ENCODE assay signal across 8 mouse cellular contexts in the genomic region with DNA sequence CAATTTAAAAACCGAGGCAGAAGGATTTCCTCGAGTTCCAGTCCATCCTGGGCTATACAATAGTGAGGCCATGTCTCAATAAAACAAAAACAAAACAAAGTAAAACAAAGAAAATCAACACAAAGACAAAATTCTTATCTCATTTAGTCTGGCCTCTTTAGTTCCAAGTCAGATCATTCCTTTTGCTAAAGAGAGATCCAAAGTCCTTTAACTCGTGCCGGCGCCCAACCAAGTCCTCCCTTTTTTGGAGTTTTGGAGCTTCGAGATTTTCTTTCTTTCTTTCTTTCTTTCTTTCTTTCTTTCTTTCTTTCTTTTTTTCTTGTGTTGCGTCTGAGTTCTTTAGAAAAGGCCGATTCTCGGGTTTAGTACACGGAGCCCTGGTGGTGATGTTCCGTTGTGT. TPM values are rescaled to one million over a fixed set of nuclear protein-coding genes. Genes with fewer than 3 reads are reported as not detected.
DNase-seq lines count a peak whose midpoint lies in the region; ATAC-seq and TF ChIP-seq lines count a peak whose summit lies in the region.

No protein-coding gene starts in this region.

- H3K79me2 ChIP-seq in heart, adult 2 months (replicated peaks; ENCODE audit: control insufficient read depth, insufficient read depth, low read length), result no peaks in the 10 kb centered on the region

- H3K9ac ChIP-seq in heart, postnatal 0 days (replicated peaks; ENCODE audit: low read depth, low read length), result no peak overlapping the region
- no peak overlapping the region for H3K9ac ChIP-seq in heart, adult 2 months (ENCODE audit: low read depth, low read length)
- H3K9ac ChIP-seq in hindbrain, embryonic 13.5 days, result no peak overlapping the region
- no peak overlapping the region for H3K9ac ChIP-seq in midbrain, embryonic 12.5 days (replicated peaks)

- no peak for DNase-seq in heart, postnatal 0 days (ENCODE audit: low spot score)
- DNase-seq in heart, adult 2 months, result no peak
- DNase-seq in R1 (ENCODE audit: low read depth, low spot score), result peak; percentile 50
- no peak for DNase-seq in c-Kit-positive CD71-positive TER-119-positive erythroid progenitor cells, embryonic 14.5 days (ENCODE audit: low spot score)
- no peak for DNase-seq in adrenal gland, postnatal 25 days

- H3K4me3 ChIP-seq in heart, postnatal 0 days (ENCODE audit: low read depth, low read length), result peak overlapping the region; percentile 36
- no peak overlapping the region for H3K4me3 ChIP-seq in heart, adult 2 months
- 0 out of 2 replicates have a peak overlapping the region, but pooled peaks have one; percentile 12 for H3K4me3 ChIP-seq in hindbrain, embryonic 13.5 days
- peak overlapping the region; percentile 42 for H3K4me3 ChIP-seq in midbrain, embryonic 12.5 days

- TF ChIP-seq EP300 in heart, postnatal 0 days (IDR thresholded peaks at IDR 0.05; ENCODE audit: low read depth), result no peak
- no peak for TF ChIP-seq EP300 in heart, adult 2 months (IDR thresholded peaks at IDR 0.05; ENCODE audit: insufficient read depth, low read depth, low read length)

- no peaks in the 10 kb centered on the region for H3K9me3 ChIP-seq in heart, postnatal 0 days (replicated peaks; ENCODE audit: control insufficient read depth, low read length)
- no peaks in the 10 kb centered on the region for H3K9me3 ChIP-seq in hindbrain, embryonic 13.5 days
- H3K9me3 ChIP-seq in midbrain, embryonic 12.5 days, result no peaks in the 10 kb centered on the region

- no peaks in the 10 kb centered on the region for H3K36me3 ChIP-seq in heart, postnatal 0 days (replicated peaks; ENCODE audit: control insufficient read depth, insufficient read depth, low read length)
- no peaks in the 10 kb centered on the region for H3K36me3 ChIP-seq in heart, adult 2 months (ENCODE audit: control insufficient read depth, insufficient read depth, low read length)
- no peaks in the 10 kb centered on the region for H3K36me3 ChIP-seq in hindbrain, embryonic 13.5 days
- H3K36me3 ChIP-seq in midbrain, embryonic 12.5 days, result no peaks in the 10 kb centered on the region

- peak overlapping the region; percentile 56 for H3K4me2 ChIP-seq in heart, postnatal 0 days (ENCODE audit: low read depth, low read length)
- H3K4me2 ChIP-seq in hindbrain, embryonic 13.5 days, result peak overlapping the region; percentile 56
- H3K4me2 ChIP-seq in midbrain, embryonic 12.5 days (replicated peaks), result peak overlapping the region; percentile 61

- intact Hi-C loops in heart, adult 2 months (cut with DNase I), result loop anchor here (5.0 to 10.0 kb wide), 3 partner anchors 63 to 203 kb away; partner anchors contain the start of genes Hist1h2ai, Hist1h2bl and Hist1h3h

- H3K27ac ChIP-seq in heart, postnatal 0 days (ENCODE audit: low read depth), result no peak overlapping the region
- no peak overlapping the region for H3K27ac ChIP-seq in heart, adult 2 months
- no peak overlapping the region for H3K27ac ChIP-seq in hindbrain, embryonic 13.5 days
- H3K27ac ChIP-seq in midbrain, embryonic 12.5 days (replicated peaks), result no peak overlapping the region

- ATAC-seq in heart, postnatal 0 days (ENCODE audit: insufficient read depth, low read depth), result no peak
- ATAC-seq in hindbrain, embryonic 13.5 days (ENCODE audit: low FRiP score), result no peak
- ATAC-seq in midbrain, embryonic 12.5 days (ENCODE audit: low FRiP score, low read depth), result no peak
- ATAC-seq in erythroid progenitor cell, adult 5-6 weeks (replicated peaks; ENCODE audit: low FRiP score, poor library complexity, severe bottlenecking), result no peak

- TF ChIP-seq CTCF in heart, postnatal 0 days (IDR thresholded peaks at IDR 0.05; ENCODE audit: low read depth), result no peak
- TF ChIP-seq CTCF in heart, adult 2 months (IDR thresholded peaks at IDR 0.05), result no peak

- WGBS in heart, postnatal 0 days, result 7% methylated on average over 11 of the region's 11 CpGs
- WGBS in heart, adult 2 months, result 32% methylated on average over 11 of the region's 11 CpGs
- WGBS in hindbrain, embryonic 13.5 days, result under 1% methylated on average over 11 of the region's 11 CpGs
- WGBS in midbrain, embryonic 12.5 days, result under 1% methylated on average over 11 of the region's 11 CpGs

- no peak for TF ChIP-seq POLR2A in heart, adult 2 months (IDR thresholded peaks at IDR 0.05; ENCODE audit: insufficient read depth, low read depth, low read length)

- H3K27me3 ChIP-seq in heart, postnatal 0 days (ENCODE audit: control insufficient read depth, insufficient read depth, low read length), result peaks cover 24% of the 10 kb centered on the region
- H3K27me3 ChIP-seq in heart, adult 2 months (ENCODE audit: control insufficient read depth, insufficient read depth, low read length), result no peaks in the 10 kb centered on the region
- H3K27me3 ChIP-seq in hindbrain, embryonic 13.5 days, result peaks cover 83% of the 10 kb centered on the region
- H3K27me3 ChIP-seq in midbrain, embryonic 12.5 days, result peaks cover 58% of the 10 kb centered on the region

- H3K4me1 ChIP-seq in heart, postnatal 0 days (ENCODE audit: control insufficient read depth, insufficient read depth), result 0 out of 2 replicates have a peak, but pooled peaks cover 6% of the 10 kb centered on the region
- H3K4me1 ChIP-seq in heart, adult 2 months (ENCODE audit: control insufficient read depth, insufficient read depth, low read length), result peaks cover 2% of the 10 kb centered on the region; the same call in 1 of the 2 replicates
- H3K4me1 ChIP-seq in hindbrain, embryonic 13.5 days (replicated peaks), result peaks cover 11% of the 10 kb centered on the region
- 0 out of 2 replicates have a peak, but pooled peaks cover 15% of the 10 kb centered on the region for H3K4me1 ChIP-seq in midbrain, embryonic 12.5 days

RNA-seq across cellular contexts. Expression of gene Zfp184, which starts 27.4 kb away (rescaled TPM):
- 1.1 and 1.7 TPM in 2 replicates for total RNA-seq in heart, postnatal 0 days (2014; rRNA removed; ENCODE audit: low replicate concordance)
- 2.1 and 2.6 TPM in 2 replicates for polyA plus RNA-seq in heart, postnatal 0 days (2015; fragmentation: Nextera tagmentation; extraction: Ambion mirVana)
- under 1 TPM; 0.70 to 0.73 TPM for total RNA-seq in heart, adult 2 months (2021)
- 0.35 and 0.43 TPM in 2 replicates for polyA plus RNA-seq in heart, adult 2 months (2012; rRNA removed)
- polyA plus RNA-seq in hindbrain, embryonic 13.5 days (2015; fragmentation: Nextera tagmentation; extraction: Ambion mirVana), result 16.8 and 19.9 TPM in 2 replicates
- 22.3 and 24.2 TPM in 2 replicates for polyA plus RNA-seq in midbrain, embryonic 12.5 days (2016; fragmentation: Nextera tagmentation; extraction: Ambion mirVana)
- not detected in 2 replicates for total RNA-seq in erythroid progenitor cell, adult 5-6 weeks (2015; ENCODE audit: low replicate concordance)
- total RNA-seq in erythroid progenitor cell, adult 5-6 weeks (2017; ENCODE audit: low replicate concordance), result 1.3 TPM in 1 of 2 replicates, not detected in the other
- 2.0 and 2.1 TPM in 2 replicates for total RNA-seq in adrenal gland, postnatal 25 days (2021)
